Mouse (Mus musculus) hindbrain, postnatal 0 days (tissue): ENCODE data around the gene Socs4. TPM values are rescaled to one million over a fixed set of nuclear protein-coding genes. Genes with fewer than 3 reads are reported as not detected.
"Not testable (repeated sequence)": the region's sequence is repeated elsewhere in the genome, so short reads cannot be mapped to it uniquely, and the experiment has no call there.

Experiments used
- ATAC-seq: fragments of 200-750 bp; cut with Nextera tagmentation; 2 replicates; pipeline ENCODE4 v1.8.0; 2017; ENCODE audit warnings: mild to moderate bottlenecking, moderate TSS enrichment, moderate library complexity
- DNase-seq: peaks from one replicate; pipeline ENCODE4 v3.0.0-alpha.2; 2015; ENCODE audit warnings: low spot score
- H3K27ac ChIP-seq: fragments of 300-500 bp; sonication (generic); 2 replicates; pipeline ENCODE4 v1.5.1; 2014; ENCODE audit warnings: mild to moderate bottlenecking
- H3K27me3 ChIP-seq: fragments of 300-500 bp; sonication (generic); 2 replicates; pipeline ENCODE4 v1.6.1; 2014; ENCODE audit warnings: low read length, mixed read lengths; ENCODE audit not compliant: insufficient read depth
- H3K36me3 ChIP-seq: fragments of 300-500 bp; sonication (generic); 2 replicates; pipeline ENCODE4 v1.6.1; 2014; ENCODE audit warnings: low read length, mixed read lengths; ENCODE audit not compliant: insufficient read depth
- H3K4me1 ChIP-seq: fragments of 300-500 bp; sonication (generic); 2 replicates; pipeline ENCODE4 v1.6.1; 2014; ENCODE audit warnings: antibody characterized with exemption, low read length, mixed read lengths; ENCODE audit not compliant: insufficient read depth
- H3K4me2 ChIP-seq: fragments of 300-500 bp; sonication (generic); 2 replicates; pipeline ENCODE4 v1.6.1; 2014; ENCODE audit warnings: low read depth, mild to moderate bottlenecking, low read length, moderate library complexity, mixed read lengths
- H3K4me3 ChIP-seq: fragments of 300-500 bp; sonication (generic); 2 replicates; pipeline ENCODE4 v1.5.1; 2014; ENCODE audit warnings: low read length
- H3K9ac ChIP-seq: fragments of 300-500 bp; sonication (generic); replicated peaks from 2 replicates; pipeline ENCODE4 v1.6.1; 2014; ENCODE audit warnings: mild to moderate bottlenecking, low read length, moderate library complexity, mixed read lengths
- H3K9me3 ChIP-seq: fragments of 300-500 bp; sonication (generic); 2 replicates; pipeline ENCODE4 v1.6.1; 2016; ENCODE audit warnings: low read length, mixed read lengths
- CTCF ChIP-seq: IDR thresholded peaks from 2 replicates; pipeline ENCODE4 v1.5.1; 2016; ENCODE audit warnings: antibody characterized with exemption, control low read depth, low read depth
- WGBS: fragments of 180-500 bp; shearing (Covaris S2); extraction: QIAGEN DNeasy Blood & Tissue Kit; methylation state at CpG from one replicate; pipeline ENCODE4 v1.1.7; 2014; 5-methylcytosine and 5-hydroxymethylcytosine counted together
- polyA plus RNA-seq: library from polyadenylated mRNA; unstranded; fragments of >200 nt; fragmentation: Nextera tagmentation; extraction: Ambion mirVana; gene quantifications from 2 replicates; pipeline ENCODE4 v1.2.1, GENCODE M21; 2015
- total RNA-seq: library from RNA; depleted of rRNA; stranded (reverse); fragments of >200 nt; gene quantifications from 2 replicates; pipeline ENCODE4 v1.2.3, GENCODE M21; 2014

Gene Socs4
- total and polyA plus RNA-seq, 2 experiments from 2014 or later: 2.8 to 5.6 TPM

DNA sequence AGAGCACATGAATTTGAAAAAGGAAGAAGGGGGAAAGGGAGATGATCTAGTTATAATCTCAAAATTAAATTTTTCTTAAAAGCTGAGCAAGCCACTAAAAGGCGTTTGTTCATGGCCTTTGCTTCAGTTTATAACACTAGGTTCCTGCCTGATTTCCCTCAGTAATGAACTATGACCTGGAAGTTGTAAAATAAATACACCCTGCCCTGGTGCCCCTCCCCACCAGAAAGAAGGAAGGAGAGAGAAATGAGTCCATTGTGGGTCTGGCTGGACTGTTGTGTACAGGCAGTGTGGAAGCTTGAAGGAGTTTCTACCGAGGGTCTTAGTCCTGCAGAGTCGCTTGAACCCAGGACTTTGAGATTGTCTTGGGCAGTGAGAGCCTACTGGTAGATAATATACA is 30.9 kb downstream of the Socs4 start:
- no peak overlapping the region for H3K4me2 ChIP-seq
- no peaks in the 10 kb centered on the region for H3K27me3 ChIP-seq
- no peak overlapping the region for H3K27ac ChIP-seq
- no peak for DNase-seq
- H3K9ac ChIP-seq: no peak overlapping the region
- WGBS: 87% methylated on average over 3 of the region's 3 CpGs
- H3K36me3 ChIP-seq: peaks cover 22% of the 10 kb centered on the region
- H3K9me3 ChIP-seq: no peaks in the 10 kb centered on the region
- ATAC-seq: no peak
- no peaks in the 10 kb centered on the region for H3K4me1 ChIP-seq
- H3K4me3 ChIP-seq: no peak overlapping the region
- TF ChIP-seq CTCF: no peak

GRCm38 (mm10) chr14:47309061-47309460 is 32.3 kb downstream of the Socs4 start:
- Histone ChIP-seq H3K9ac (no peak overlapping the region), H3K27ac (no peak overlapping the region), H3K4me2 (no peak overlapping the region), H3K36me3 (peaks cover 26% of the 10 kb centered on the region), H3K27me3 (no peaks in the 10 kb centered on the region), H3K9me3 (no peaks in the 10 kb centered on the region), H3K4me3 (no peak overlapping the region), H3K4me1 (no peaks in the 10 kb centered on the region)
- ATAC-seq (no peak), DNase-seq (no peak)
- WGBS: 96% methylated on average over 1 of the region's 1 CpGs
- no peak for TF ChIP-seq CTCF

DNA sequence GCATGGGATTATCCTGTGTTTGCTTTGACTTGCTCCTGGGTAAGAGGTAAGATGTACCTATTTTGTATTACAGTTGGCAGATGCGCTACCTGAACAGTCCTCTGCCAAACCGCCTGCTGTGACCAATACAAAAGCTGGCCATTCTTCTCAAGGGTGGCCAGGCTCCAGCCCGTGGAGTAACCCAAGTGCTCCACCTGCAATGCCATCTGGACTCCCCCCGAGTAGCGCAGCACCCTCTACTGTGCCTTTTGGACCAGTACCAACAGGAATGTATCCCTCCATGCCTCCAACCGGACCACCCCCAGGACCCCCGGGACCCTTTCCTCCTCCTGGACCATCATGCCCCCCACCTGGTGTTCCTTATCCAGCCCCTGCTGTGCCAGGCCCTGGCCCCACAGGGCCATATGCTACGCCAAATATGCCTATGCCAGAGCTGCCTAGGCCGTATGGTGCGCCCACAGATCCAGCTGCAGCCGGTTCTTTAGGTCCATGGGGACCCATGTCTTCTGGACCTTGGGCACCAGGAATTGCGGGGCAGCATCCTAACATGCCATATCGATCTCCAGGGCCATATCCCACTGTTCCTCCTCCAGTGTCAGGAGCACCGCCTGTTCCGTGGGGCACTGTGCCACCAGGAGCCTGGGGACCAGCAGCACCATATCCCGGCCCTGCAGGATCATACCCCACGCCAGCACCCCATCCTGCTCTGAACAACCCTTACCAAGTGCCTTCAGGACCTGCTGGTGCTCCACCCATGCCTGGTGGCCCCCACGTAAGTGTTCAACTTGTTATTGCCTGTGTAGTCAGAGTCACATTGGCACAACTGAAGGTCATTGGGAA is 33.8 kb downstream of the Socs4 start:
- no peaks in the 10 kb centered on the region for H3K9me3 ChIP-seq
- H3K27ac ChIP-seq: no peak overlapping the region
- H3K4me3 ChIP-seq: no peak overlapping the region
- peaks cover 28% of the 10 kb centered on the region for H3K36me3 ChIP-seq
- no peak for TF ChIP-seq CTCF
- peak; percentile 29; the same call in 1 of the 2 replicates for ATAC-seq
- DNase-seq: no peak
- H3K9ac ChIP-seq: no peak overlapping the region
- H3K4me2 ChIP-seq: no peak overlapping the region
- no peaks in the 10 kb centered on the region for H3K4me1 ChIP-seq
- 88% methylated on average over 18 of the region's 18 CpGs for WGBS
- no peaks in the 10 kb centered on the region for H3K27me3 ChIP-seq

DNA sequence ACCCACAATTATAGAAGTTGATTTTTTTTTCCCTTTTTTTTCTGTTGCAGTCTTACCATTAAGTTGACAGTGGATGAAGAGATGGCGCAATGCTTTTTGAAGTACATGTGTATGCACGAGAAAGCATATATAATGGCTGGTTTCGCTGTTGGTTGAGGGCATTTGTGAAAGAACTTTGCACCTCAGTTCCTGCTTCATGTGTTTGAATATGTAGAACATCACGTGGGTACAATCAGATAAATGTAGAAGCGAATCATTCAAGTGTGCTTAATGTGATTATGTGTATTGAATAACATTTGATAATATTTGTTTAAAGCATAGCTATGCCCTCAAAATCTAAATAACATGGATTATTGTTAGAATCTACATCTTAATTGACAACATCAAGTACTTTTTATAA is 42.6 kb downstream of the Socs4 start:
- H3K27ac ChIP-seq: no peak overlapping the region
- no peak for TF ChIP-seq CTCF

DNA sequence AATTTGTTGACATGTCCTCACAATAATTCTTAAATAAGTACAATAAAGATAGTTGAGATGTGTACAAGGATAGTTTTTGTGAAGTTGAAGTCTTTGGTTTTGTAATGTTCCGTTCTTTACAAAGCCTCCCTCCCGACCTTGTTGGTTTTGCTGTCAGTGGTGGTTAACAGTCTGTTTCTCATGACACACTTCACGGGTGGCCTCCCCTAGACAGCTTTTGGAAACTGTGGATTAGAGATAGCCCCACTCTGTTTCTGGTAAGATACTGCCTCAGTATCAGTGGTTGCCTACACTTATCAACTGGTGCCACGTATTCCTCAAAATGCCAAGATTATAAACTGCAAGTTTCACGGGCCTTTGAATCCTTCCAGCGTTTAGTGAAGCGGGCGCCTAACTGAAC is 44.9 kb downstream of the Socs4 start:
- not testable (repeated sequence) for H3K27ac ChIP-seq, H3K9ac ChIP-seq, H3K36me3 ChIP-seq, H3K4me1 ChIP-seq, H3K4me3 ChIP-seq, H3K9me3 ChIP-seq, DNase-seq, ATAC-seq, H3K27me3 ChIP-seq, H3K4me2 ChIP-seq
- WGBS: 95% methylated on average over 6 of the region's 8 CpGs

More for the DNA sequence above, 42.6 kb downstream of the Socs4 start:
- Histone ChIP-seq H3K9ac (no peak overlapping the region), H3K9me3 (no peaks in the 10 kb centered on the region), H3K4me1 (no peaks in the 10 kb centered on the region), H3K4me3 (no peak overlapping the region), H3K36me3 (no peaks in the 10 kb centered on the region), H3K27me3 (no peaks in the 10 kb centered on the region), H3K4me2 (no peak overlapping the region)
- DNase-seq: no peak
- no peak for ATAC-seq
- 93% methylated on average over 5 of the region's 5 CpGs for WGBS

DNA sequence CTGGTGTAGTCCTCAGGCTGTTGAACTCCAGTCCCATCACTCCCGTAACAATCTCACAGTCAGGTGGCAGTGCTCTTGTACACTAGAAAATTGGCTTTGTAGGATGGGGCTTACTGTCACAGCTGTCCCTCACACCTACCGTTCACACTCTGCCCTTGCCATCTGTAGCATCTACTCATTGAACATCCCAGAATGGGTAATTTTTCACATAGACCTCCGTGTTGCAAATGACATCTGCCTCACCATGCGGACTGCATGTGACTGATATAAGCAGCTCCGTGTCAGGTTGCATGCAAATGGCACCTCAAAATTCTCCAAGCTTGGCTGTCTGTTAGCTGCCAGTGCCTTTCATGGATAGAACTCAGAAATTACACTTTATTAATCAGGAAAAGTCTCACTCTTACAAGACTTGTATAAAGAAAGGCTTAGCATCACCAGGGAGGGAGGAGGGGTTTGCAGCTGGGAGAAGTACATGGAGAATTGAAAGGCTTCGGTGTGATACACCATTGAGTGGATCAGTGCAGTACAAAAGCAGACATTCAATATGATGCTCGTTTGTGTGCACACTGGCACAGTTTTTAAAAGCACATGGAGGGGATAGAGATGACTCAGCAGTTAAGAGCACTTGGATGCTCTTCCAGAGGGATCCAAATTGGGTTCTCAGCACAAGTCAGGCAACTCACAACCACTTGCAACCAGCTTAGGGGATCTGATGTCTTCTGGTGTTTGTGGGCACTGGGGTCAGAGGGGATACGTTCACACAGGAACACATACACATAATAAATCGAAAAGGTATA is 49.4 kb downstream of the Socs4 start:
- Histone ChIP-seq H3K36me3 (no peaks in the 10 kb centered on the region), H3K4me3 (no peak overlapping the region), H3K27ac (no peak overlapping the region), H3K4me1 (no peaks in the 10 kb centered on the region), H3K27me3 (no peaks in the 10 kb centered on the region), H3K9me3 (no peaks in the 10 kb centered on the region), H3K4me2 (no peak overlapping the region), H3K9ac (no peak overlapping the region)
- 78% methylated on average over 9 of the region's 9 CpGs for WGBS
- DNase-seq: no peak
- TF ChIP-seq CTCF: no peak
- ATAC-seq: no peak
